Mouse (Mus musculus) kidney, embryonic 16.5 days (tissue): Measurements from ENCODE around the gene Atxn7l1. TPM values are rescaled to one million over a fixed set of nuclear protein-coding genes. Genes with fewer than 3 reads are reported as not detected.
A peak's percentile ranks its signal among the peaks of the same experiment; 100 is the strongest.

Experiments used
- ATAC-seq: fragments of 200-750 bp; cut with Nextera tagmentation; 2 replicates; pipeline ENCODE4 v1.8.0; 2017; ENCODE audit warnings: moderate TSS enrichment; ENCODE audit not compliant: low FRiP score, low TSS enrichment
- H3K27ac ChIP-seq: fragments of 300-500 bp; sonication (generic); 2 replicates; pipeline ENCODE4 v1.5.1; 2014; ENCODE audit warnings: low read length
- H3K27me3 ChIP-seq: fragments of 300-500 bp; sonication (generic); 2 replicates; pipeline ENCODE4 v1.6.1; 2014; ENCODE audit warnings: low read length, control low read depth, mixed read lengths; ENCODE audit not compliant: insufficient read depth
- H3K36me3 ChIP-seq: fragments of 300-500 bp; sonication (generic); 2 replicates; pipeline ENCODE4 v1.6.1; 2014; ENCODE audit warnings: low read length, control low read depth, mixed read lengths; ENCODE audit not compliant: insufficient read depth
- H3K4me1 ChIP-seq: fragments of 300-500 bp; sonication (generic); 2 replicates; pipeline ENCODE4 v1.6.1; 2014; ENCODE audit warnings: low read length, control low read depth, mixed read lengths; ENCODE audit not compliant: insufficient read depth
- H3K4me2 ChIP-seq: fragments of 300-500 bp; sonication (generic); replicated peaks from 2 replicates; pipeline ENCODE4 v1.6.1; 2014; ENCODE audit warnings: low read depth, low read length
- H3K4me3 ChIP-seq: fragments of 300-500 bp; sonication (generic); 2 replicates; pipeline ENCODE4 v1.5.1; 2014; ENCODE audit warnings: mild to moderate bottlenecking, low read length
- H3K9ac ChIP-seq: fragments of 300-500 bp; sonication (generic); replicated peaks from 2 replicates; pipeline ENCODE4 v1.6.1; 2014; ENCODE audit warnings: low read length
- H3K9me3 ChIP-seq: fragments of 300-500 bp; sonication (generic); 2 replicates; pipeline ENCODE4 v1.6.1; 2016; ENCODE audit warnings: low read length, control low read depth
- WGBS: fragments of 180-500 bp; shearing (Covaris S2); extraction: QIAGEN DNeasy Blood & Tissue Kit; methylation state at CpG from one replicate; pipeline ENCODE4 v1.1.7; 2014; 5-methylcytosine and 5-hydroxymethylcytosine counted together
- polyA plus RNA-seq: library from polyadenylated mRNA; unstranded; fragments of >200 nt; fragmentation: Nextera tagmentation; extraction: Ambion mirVana; gene quantifications from 2 replicates; pipeline ENCODE4 v1.2.1, GENCODE M21; 2015

Gene Atxn7l1
- polyA plus RNA-seq, 1 experiment from 2014 or later, result 9.9 TPM

GRCm38 (mm10) chr12:33314924-33315643 lies 167.6 kb downstream of the Atxn7l1 start:
- Histone ChIP-seq H3K4me2 (no peak overlapping the region), H3K36me3 (no peaks in the 10 kb centered on the region), H3K4me3 (no peak overlapping the region), H3K9ac (no peak overlapping the region), H3K27ac (no peak overlapping the region), H3K4me1 (peaks cover 11% of the 10 kb centered on the region), H3K9me3 (no peaks in the 10 kb centered on the region), H3K27me3 (no peaks in the 10 kb centered on the region)
- WGBS, result 78% methylated on average over 16 of the region's 16 CpGs
- ATAC-seq, result no peak

GRCm38 (mm10) chr12:33315804-33316203 lies 168.3 kb downstream of the Atxn7l1 start:
- no peaks in the 10 kb centered on the region for H3K27me3 ChIP-seq
- no peak for ATAC-seq
- no peak overlapping the region for H3K27ac ChIP-seq
- no peak overlapping the region for H3K4me3 ChIP-seq
- H3K36me3 ChIP-seq, result no peaks in the 10 kb centered on the region
- no peaks in the 10 kb centered on the region for H3K9me3 ChIP-seq
- peaks cover 11% of the 10 kb centered on the region for H3K4me1 ChIP-seq
- WGBS, result 52% methylated on average over 5 of the region's 5 CpGs
- H3K4me2 ChIP-seq, result no peak overlapping the region
- no peak overlapping the region for H3K9ac ChIP-seq

DNA sequence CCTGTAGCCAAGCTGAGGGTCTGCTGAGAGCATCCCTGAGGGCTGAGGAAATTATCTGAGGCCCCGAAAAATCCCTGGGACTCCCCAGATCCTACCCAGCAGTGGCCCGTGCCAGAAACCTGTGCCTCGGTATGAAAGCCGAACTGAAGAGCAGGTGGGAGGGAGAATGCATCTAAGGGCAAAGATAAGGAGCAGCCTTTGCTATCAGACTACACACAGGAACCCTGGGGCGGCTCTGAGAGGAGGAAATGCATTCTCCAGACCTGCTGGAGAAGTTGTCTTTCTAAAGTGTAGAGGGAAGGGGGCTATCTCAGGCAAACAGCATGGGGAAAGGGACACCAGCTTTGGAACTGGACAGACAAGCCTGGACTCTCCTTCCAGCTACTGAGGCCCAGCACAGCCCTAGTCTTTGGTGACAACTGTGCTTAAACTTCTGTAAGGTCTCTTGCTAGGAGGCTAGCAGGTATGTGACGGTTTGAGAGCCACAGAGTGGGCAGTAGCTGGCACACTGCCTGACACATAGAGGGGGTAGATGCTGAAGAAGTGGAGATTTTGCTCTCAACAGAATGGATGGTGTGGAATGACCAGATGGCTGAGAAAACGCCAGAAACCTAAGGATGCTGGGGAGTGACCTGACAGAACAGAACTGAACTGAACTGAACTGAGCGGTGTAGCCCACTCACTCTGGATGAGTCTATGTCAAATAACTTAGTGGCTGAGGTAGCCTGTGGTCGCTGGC lies 170.5 kb downstream of the Atxn7l1 start:
- ATAC-seq, result no peak
- Histone ChIP-seq H3K4me2 (no peak overlapping the region), H3K27ac (no peak overlapping the region), H3K27me3 (no peaks in the 10 kb centered on the region), H3K36me3 (no peaks in the 10 kb centered on the region), H3K9ac (no peak overlapping the region), H3K4me1 (peaks cover 11% of the 10 kb centered on the region), H3K4me3 (no peak overlapping the region), H3K9me3 (no peaks in the 10 kb centered on the region)
- 80% methylated on average over 9 of the region's 9 CpGs for WGBS

DNA sequence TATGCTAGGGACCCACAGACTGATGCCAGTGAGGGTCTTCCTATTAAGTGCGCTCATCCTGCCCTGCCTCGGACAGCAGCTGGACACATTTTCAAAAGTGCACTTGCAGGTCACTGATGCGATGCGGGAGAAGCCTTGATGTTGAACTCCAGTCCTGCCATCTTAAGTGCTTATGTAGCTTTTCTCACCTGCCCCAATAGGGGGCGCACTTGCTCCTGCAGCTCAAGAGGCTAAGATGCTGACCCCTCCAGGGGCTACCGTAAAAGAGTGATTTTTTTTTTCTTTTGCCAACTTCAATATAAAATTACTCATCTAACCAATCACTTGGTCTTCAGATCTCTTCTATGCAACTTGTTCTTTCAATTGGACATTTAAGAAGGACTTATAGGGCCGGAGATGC lies 175.1 kb downstream of the Atxn7l1 start:
- Histone ChIP-seq H3K4me3 (no peak overlapping the region), H3K36me3 (peaks cover 3% of the 10 kb centered on the region; the same call in 1 of the 2 replicates), H3K9me3 (no peaks in the 10 kb centered on the region), H3K27me3 (no peaks in the 10 kb centered on the region), H3K4me1 (no peaks in the 10 kb centered on the region), H3K27ac (no peak overlapping the region), H3K4me2 (no peak overlapping the region), H3K9ac (no peak overlapping the region)
- no peak for ATAC-seq
- 75% methylated on average over 7 of the region's 7 CpGs for WGBS

DNA sequence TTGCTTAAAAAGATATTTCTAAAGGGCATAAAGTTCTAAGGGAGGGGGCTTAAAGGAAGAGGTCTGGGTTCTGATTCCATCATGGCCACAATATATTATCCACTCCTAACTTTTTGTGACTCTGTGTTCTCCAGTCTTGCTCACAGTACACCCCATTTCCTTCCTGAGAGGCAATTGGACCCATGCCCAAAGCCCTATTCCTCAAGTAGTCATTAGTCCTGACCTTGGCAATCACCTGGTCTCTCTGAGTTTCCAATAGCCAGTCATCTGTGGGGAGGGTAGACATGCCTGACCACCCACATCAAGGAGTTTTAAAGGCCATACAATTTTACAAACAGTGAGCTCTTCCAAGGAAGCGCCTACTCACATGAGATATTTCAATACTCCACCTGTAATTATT lies 176.3 kb downstream of the Atxn7l1 start:
- Histone ChIP-seq H3K4me1 (no peaks in the 10 kb centered on the region), H3K9me3 (no peaks in the 10 kb centered on the region), H3K4me3 (no peak overlapping the region), H3K27ac (no peak overlapping the region), H3K9ac (no peak overlapping the region), H3K27me3 (no peaks in the 10 kb centered on the region), H3K4me2 (no peak overlapping the region), H3K36me3 (peaks cover 3% of the 10 kb centered on the region; the same call in 1 of the 2 replicates)
- no peak for ATAC-seq
- 74% methylated on average over 1 of the region's 1 CpGs for WGBS

DNA sequence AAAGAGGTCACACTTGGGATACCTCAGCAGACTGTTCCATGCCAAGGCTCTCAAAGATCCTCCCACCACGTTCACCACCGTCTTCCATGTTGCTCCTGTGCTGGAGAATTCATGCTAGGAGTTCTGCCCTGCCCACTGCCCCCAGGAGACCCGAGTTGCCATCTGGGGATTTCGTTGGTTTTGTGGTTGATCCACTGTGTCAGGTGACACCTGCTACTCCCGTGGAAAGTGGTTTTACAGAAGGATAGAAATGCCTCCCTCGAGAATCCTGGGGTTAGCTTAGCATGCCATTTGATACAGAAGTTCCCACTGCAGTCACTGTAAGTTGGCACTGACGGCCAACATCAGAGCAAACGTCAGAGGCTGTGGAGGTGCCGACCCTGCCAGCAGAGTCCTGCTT lies 177.9 kb downstream of the Atxn7l1 start:
- H3K27ac ChIP-seq, result no peak overlapping the region
- no peak overlapping the region for H3K4me2 ChIP-seq
- H3K36me3 ChIP-seq, result peaks cover 3% of the 10 kb centered on the region; the same call in 1 of the 2 replicates
- 59% methylated on average over 9 of the region's 9 CpGs for WGBS
- no peaks in the 10 kb centered on the region for H3K9me3 ChIP-seq
- H3K4me1 ChIP-seq, result no peaks in the 10 kb centered on the region
- H3K27me3 ChIP-seq, result no peaks in the 10 kb centered on the region
- no peak overlapping the region for H3K4me3 ChIP-seq
- ATAC-seq, result no peak
- no peak overlapping the region for H3K9ac ChIP-seq

GRCm38 (mm10) chr12:33332046-33332445 lies 184.6 kb downstream of the Atxn7l1 start:
- no peaks in the 10 kb centered on the region for H3K27me3 ChIP-seq
- H3K9ac ChIP-seq, result no peak overlapping the region
- no peak overlapping the region for H3K4me3 ChIP-seq
- ATAC-seq, result no peak
- no peak overlapping the region for H3K4me2 ChIP-seq
- H3K9me3 ChIP-seq, result no peaks in the 10 kb centered on the region
- H3K27ac ChIP-seq, result no peak overlapping the region
- no peaks in the 10 kb centered on the region for H3K36me3 ChIP-seq
- WGBS, result 58% methylated on average over 4 of the region's 4 CpGs
- no peaks in the 10 kb centered on the region for H3K4me1 ChIP-seq

GRCm38 (mm10) chr12:33332796-33333195 lies 185.3 kb downstream of the Atxn7l1 start:
- Histone ChIP-seq H3K27ac (no peak overlapping the region), H3K9me3 (no peaks in the 10 kb centered on the region), H3K36me3 (no peaks in the 10 kb centered on the region), H3K9ac (no peak overlapping the region), H3K27me3 (no peaks in the 10 kb centered on the region), H3K4me2 (no peak overlapping the region), H3K4me1 (no peaks in the 10 kb centered on the region), H3K4me3 (no peak overlapping the region)
- no peak for ATAC-seq
- WGBS, result 33% methylated on average over 5 of the region's 5 CpGs

DNA sequence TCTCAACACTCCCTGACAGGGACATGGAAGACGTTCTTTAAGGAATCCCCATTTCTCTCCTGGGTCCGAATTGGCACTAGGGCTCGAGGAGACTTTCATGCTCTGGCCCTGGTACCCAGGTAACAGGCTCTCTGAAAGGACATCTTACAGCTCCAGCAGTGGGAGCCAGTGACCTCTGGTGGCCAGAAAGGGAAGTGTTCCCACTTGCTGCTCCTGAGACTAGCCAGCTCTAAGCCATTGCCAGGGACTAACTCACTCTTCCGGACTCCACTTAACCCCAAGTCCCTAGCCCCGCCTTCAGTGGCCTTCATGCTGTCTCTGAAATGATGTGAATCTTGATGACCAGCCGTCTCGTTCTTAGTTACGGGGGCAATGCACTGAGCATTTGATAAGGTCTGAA lies 186.4 kb downstream of the Atxn7l1 start:
- H3K9me3 ChIP-seq, result no peaks in the 10 kb centered on the region
- no peak overlapping the region for H3K4me3 ChIP-seq
- no peak overlapping the region for H3K9ac ChIP-seq
- H3K36me3 ChIP-seq, result no peaks in the 10 kb centered on the region
- no peak overlapping the region for H3K27ac ChIP-seq
- WGBS, result 21% methylated on average over 8 of the region's 8 CpGs
- H3K27me3 ChIP-seq, result no peaks in the 10 kb centered on the region
- ATAC-seq, result peak; percentile 68; the same call in 1 of the 2 replicates
- H3K4me2 ChIP-seq, result no peak overlapping the region
- no peaks in the 10 kb centered on the region for H3K4me1 ChIP-seq

DNA sequence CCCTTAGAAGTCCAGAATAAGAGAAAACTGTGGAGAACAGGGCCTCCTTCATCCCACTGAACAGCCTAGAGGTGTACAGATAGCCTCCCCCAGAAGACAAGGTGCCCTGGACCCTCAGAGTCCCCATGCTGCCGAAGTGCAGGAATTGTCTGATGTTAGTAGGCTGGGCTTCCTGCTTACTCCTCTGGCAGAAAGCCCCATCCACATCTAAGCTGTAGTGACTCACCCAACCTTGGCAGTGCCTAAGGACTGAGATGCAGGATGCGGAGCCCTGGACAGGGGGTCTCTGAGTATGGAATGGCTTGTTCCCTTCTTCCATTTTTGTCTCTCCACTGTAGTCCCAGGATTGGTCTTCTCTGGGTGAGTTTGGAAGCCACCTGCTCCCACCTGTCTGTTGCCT lies 187.0 kb downstream of the Atxn7l1 start:
- H3K4me2 ChIP-seq, result no peak overlapping the region
- no peaks in the 10 kb centered on the region for H3K36me3 ChIP-seq
- no peak overlapping the region for H3K9ac ChIP-seq
- H3K9me3 ChIP-seq, result no peaks in the 10 kb centered on the region
- WGBS, result 95% methylated on average over 2 of the region's 2 CpGs
- H3K27me3 ChIP-seq, result no peaks in the 10 kb centered on the region
- no peak overlapping the region for H3K27ac ChIP-seq
- H3K4me3 ChIP-seq, result no peak overlapping the region
- no peaks in the 10 kb centered on the region for H3K4me1 ChIP-seq
- no peak for ATAC-seq
